Mouse (Mus musculus) megakaryocyte, adult 5-6 weeks (primary cell): ENCODE data around the gene Mras. TPM values are rescaled to one million over a fixed set of nuclear protein-coding genes. Genes with fewer than 3 reads are reported as not detected.

ENCODE experiments used
- ATAC-seq: 2 replicates; pipeline ENCODE4 v1.8.0; 2016; ENCODE audit warnings: mild to moderate bottlenecking, inconsistent platforms; ENCODE audit not compliant: poor library complexity, severe bottlenecking
- total RNA-seq, 2 experiments: library from RNA; stranded (forward) in 1 of 2; stranded (reverse) in 1 of 2; fragments of 153-499, 151-499 nt in 1 of 2; fragments of 221-1000, 200-1000 nt in 1 of 2; gene quantifications; 2 replicates each; pipeline versions ENCODE4 v1.2.3 to v1.2.4; 2015 to 2017

The Mras gene
- total RNA-seq, 2 experiments from 2014 or later: 0.48 to 1.6 TPM

DNA sequence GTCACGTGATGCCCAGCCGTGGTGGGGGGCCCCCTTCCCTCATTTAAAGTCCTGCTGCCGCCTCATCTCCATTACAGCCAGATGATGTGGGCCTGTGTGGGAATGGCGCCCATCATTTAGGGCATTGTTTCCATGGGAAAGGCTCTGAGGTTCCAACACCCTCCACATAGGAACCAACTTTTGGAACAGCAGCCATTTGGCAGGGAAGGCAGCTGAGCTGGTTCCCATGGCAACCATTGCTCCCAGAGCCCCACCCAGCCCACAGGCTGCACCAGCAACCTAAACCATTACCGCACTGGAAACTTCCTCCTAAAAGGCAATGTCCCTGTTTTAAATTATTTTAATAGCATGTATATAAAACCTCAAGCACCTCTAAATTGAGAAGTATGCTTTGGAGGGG lies 18.8 kb downstream of the Mras start:
- peak; percentile 43; the same call in 1 of the 2 replicates for ATAC-seq

DNA sequence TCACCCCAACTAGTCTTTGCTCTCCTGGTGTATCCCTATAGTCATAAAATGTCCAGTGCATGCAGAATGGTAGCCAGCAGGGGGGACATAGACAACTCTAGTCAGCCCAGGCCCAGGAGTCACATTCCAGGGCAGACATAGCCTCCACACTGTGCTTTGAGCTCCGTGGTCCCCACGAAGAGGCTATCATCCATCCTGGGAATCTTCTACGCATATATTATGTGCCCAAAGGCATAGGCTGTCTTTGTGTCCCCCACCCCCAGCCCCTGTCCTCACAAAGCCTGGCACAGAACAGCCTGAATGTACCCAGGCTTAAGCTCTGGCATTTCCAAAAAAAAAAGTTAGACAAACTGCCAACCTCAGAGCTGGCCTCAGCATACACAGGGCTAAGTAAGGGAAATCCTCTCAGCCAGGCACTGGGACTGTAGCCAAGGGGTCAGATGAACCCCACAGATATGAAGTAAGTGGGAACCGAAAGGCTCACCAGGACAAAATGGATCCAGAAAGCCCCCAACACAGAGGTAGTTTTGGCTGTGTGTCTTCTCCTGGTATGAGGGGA lies 19.8 kb downstream of the Mras start:
- ATAC-seq: no peak

DNA sequence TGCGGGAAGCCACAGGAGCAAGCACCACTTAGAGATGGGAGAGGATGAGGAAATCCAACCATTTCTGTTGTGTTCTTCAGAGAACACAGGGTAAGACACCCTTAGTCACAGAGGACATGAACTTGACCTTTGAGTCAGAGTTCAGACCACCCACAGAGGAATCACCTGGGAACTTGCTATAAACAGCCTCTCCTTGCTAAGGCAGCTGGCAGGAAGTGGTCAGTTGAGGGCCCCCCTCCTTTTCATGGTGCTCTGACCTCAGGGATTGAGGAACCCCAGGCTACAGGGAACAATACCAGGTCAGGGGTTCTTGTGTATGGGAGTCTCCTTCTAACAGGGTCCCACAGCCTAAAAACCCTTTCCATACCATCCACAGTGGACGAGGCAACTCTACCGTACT lies 20.4 kb downstream of the Mras start:
- peak; percentile 51 for ATAC-seq

DNA sequence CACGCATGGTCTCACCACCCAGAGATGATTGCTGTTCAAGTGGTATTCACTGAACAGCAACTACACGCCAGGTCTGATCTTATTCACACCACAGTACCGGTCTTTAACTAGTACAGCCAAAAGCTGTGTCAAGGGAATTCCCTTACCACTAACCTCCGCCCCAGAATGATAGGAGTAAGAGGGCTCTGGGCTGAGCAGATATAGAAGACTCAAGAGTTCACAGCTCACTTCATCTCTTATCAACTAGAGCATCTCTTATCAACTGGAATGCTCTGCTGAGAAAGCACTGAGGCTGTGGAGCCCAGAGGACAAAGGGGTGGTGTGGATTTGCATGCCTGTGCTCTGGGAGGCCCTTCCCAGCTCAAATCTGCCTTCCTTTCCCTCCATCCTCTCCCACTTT lies 25.4 kb downstream of the Mras start:
- no peak for ATAC-seq

DNA sequence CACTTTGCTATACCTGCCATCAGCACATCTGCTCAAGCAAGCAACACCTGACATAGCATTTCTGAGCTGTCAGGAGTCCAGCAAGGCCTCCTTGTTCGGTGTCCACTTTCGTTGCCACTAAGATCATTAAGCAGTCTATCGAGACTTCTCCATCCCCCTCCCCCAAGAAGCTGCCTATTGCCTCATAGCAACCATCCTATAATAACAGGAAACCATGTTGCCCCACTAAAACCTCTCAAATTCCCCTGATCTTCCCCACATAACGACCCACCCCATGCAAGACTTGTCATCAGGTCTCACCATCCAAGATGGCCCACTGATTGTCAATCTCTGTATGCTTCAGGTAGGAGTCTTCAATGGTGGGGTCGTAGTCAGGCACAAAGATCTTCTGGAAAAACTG lies 26.1 kb downstream of the Mras start:
- ATAC-seq: no peak

DNA sequence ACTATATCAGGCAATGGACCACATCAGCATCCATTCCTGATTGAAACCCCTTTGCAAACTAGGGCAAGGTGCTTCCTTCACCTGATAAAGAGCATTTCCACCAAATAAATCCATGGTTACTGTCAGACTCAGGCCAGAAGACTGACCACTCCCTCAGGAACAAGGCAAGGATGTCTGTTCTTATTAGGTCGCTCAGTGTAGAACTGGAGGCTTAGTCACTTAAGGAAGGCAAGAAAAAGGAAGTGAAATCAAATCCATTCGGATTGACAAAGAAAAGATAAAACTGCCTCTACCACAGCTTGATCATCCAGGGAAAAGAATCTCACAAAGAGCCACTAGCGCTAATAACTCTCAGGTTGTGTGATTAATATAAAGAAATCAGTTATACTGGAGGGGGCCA lies 27.9 kb downstream of the Mras start:
- peak; percentile 54; the same call in 1 of the 2 replicates for ATAC-seq

DNA sequence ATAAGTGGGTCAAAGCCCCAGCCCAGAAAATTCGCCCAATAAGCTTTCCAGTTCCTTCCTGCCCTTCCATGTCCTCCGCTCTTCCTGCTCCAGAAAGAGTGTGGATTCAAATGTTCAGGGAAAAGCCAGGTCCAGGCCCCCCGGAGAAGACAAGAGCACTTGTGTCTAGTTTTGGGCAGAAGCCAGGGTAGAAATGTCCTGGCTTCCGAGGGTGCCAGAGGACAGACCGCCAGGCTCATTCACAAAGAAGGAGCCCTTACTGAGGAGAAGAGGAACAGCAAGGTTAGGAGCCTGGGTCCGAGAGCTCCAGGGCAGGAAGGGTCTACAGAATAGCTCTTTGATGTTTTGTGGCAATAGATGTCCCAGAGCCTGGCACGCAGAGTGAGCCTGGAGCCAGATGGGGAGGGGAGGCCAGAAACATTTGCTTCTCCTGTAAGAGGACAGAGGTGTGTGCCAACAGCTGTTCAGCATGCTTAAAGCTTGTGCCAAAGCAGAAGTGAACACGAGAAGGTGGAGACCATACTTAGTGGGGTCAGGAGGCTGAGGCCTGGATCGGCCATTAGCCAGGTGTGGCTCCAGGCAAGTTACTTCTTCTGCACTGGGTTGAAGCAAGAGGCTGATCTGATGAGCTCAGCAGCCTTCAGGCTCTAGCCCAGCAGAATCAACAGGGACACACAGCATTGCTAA lies 35.8 kb downstream of the Mras start:
- ATAC-seq: no peak

DNA sequence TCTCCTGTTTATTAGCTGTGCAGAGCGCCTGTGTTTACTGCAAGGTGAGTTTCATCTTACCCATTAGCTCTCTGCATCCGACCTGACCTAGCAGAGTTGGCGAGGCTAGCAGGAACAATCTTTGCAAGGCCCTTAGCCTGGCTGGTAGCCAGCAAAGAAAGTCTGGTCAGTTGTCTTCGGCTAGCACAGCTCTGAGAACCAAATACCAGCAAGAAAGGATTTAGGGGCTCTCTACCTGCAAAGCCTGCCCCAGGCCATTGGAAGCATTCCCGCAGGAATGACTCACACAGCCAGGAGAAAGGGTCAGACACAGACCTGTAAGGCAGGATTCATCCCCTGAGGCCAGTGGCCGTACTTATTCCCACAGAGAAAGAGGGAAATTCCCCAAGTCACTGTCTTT lies 36.4 kb downstream of the Mras start:
- ATAC-seq: no peak

DNA sequence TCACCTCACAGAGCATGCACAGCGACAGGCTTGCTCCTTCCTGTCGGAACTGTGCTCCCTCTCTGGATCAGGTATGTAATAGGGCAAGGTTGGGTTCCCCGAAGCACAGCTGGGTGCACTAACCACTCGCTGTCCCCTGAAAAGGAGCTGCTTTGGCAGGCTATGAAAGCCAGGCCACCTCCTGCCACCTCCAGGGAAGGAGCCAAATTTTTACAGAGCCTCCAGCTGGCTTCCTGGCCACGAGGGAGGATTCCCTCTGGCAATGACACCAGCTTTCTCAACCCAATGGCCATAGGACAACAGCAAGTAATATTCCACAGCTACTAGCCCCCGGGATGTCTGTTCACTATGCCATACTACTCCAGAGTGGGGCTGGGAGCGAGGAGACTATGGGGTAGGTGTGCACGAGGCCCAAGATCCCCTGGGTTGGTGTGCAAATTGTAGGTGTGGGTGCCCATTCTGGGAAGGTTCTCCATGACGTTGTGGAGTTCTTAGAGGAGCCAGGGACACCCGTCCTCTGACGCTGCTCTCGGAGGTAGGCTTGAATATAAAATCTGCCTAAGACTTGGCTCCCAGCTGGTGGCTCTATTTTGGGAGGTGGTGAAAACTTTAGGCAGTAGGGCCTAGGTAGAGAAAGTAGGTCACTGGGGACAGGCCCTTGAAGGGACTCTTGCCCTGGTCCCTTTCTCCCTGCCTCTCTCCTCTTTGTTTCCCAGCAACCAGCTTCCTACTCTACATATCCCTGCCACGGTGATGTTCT lies 39.9 kb downstream of the Mras start:
- no peak for ATAC-seq

DNA sequence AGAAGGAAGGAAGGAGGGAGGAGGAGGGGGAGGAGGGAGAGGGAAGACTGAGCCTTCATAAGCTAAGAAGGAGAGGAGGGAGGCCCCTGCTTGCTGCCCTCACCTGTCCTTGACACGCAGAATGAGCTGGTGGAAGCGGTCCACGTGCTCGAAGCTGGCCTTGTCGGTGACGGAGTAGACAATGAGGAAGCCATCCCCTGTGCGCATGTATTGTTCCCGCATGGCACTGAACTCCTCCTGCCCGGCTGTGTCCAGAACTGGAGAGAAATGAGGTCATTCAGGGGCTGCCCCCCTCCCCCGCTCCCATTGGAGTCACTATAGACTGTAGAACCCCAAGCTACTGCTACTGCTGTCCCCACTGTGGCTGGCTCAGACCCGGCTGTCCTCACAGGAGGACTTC lies 42.8 kb downstream of the Mras start:
- no peak for ATAC-seq

DNA sequence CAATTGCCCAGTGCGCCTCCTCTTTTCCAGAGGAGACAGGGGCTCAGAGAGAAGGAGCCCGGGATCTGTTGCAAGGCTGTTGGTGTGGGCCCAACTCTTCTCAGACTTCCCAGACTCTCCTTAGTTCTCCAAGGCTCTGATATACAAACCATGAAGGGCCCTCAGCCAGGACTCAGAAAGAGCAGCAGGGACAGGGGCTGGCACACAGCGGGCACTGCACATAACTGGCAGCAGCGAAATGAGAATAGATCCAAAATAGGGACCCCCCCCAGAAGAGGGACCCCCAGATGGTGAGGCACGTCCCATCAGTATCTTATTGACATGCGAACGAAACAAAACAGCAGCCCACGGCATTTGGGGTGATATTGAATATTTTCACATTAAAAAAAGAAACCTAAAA lies 44.0 kb downstream of the Mras start:
- no peak for ATAC-seq

DNA sequence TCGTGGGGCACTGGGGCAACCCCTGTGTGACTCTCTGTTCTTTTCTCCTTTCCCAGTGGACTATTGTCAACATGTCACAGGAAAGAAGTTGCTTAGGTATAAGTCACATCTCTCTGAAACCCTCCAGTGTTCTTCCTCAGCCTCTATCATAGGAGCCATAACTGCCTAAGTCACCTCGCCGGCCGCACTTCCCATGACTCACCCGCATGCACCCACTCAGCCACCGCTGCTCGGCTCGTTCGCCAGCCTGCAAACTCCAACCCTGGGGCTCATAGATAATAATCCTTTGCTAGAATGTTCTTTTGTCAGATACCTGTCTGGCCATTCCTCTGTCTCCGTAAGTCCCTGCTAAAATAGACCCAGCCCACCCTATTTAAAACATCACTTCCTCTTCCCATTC lies 45.6 kb downstream of the Mras start:
- no peak for ATAC-seq

DNA sequence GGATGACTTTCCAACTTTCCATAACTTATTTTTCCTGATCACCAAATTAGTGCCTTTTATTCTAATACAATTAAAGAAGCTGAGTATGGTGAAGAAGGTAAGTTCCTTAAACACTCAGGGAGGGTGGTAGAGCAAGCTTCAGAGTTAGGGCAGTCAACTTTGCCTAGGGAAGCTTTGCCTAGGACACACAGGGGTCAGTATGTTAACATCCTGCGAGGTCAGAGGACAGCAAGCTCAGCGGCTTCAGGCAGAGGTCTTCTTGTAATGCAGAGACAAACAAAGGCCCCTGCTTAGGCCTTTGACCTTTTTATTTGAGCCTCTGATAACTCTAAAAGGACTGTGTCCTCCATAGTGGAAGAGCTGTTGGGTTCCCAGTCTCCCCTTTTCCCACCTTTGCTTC lies 46.5 kb downstream of the Mras start:
- no peak for ATAC-seq

DNA sequence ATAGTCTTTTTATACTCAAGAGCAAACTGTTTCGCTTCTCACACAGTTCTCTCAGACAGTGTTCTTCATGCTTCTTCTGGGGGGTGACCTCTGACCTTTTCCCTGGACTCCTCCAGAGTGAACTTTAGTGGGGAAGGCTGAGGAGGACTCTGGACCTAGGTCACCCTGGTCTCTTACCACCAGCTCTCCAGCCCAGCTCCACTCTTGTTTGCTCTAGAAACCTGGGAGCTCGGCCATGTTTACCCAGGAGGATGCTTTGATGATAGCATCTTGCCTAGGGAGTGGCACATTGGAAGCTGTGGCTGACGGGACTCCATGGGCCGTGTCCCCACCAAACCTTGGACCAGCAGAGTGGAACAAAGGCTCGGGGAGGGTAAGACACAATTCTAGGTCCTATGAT lies 47.0 kb downstream of the Mras start:
- no peak for ATAC-seq

DNA sequence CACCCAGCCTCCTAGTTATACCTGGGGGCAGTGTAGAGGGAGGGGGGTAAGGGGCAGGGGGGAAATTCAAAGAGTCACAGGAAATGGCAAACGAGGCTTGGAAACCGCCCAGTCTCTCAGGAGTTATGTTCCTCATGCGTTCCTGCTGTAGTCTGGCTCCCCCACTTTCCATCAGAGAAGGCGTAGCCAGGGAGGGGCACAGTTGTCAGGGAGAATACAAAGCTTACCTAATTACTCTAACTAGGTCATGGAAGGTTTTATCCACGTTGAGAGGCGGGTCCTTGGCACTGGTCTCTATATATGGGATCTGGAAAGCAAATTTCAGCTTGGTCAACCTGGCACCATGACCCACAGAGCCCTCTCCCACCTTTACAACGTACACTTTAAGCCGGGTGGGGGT lies 47.7 kb downstream of the Mras start:
- ATAC-seq: no peak

DNA sequence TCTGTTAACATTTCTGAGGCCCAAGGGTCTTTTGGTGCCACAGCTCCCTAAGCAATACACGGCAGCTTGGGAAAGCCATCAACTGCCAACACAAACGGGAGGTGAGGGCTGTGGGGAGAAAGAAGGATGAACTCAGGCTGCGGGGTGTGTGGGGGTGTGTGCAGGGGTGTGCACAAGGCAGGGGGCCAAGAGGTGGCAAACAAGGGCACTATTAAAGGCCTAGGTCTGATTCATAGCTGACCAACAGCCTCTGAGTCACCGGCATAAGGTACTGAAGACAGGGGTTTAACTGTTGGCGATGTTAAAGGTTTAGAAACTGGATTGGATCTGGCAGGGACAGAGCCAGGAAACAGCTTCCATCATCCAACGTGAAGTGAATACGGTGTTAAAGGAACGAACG lies 48.3 kb downstream of the Mras start:
- no peak for ATAC-seq

DNA sequence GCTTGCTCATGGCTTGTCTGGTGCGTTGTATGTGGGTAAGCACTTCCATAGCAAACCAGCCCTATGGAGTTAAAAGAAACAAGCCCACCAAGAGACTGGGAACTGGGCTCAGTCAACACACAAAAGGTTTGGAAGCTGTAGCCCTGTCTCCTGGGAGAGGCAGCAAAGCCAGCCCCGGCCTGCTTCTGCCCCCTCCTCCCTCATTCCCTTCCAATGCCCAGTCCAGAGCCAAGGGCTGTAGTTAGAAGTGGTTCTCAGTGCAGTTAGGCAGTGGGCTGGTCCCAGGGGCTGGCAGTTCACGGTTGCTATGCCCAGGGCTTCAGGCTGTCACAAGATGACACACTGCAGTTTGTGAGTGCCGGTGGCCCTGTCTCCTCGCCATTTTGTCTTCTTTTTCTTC lies 49.1 kb downstream of the Mras start:
- ATAC-seq: no peak

DNA sequence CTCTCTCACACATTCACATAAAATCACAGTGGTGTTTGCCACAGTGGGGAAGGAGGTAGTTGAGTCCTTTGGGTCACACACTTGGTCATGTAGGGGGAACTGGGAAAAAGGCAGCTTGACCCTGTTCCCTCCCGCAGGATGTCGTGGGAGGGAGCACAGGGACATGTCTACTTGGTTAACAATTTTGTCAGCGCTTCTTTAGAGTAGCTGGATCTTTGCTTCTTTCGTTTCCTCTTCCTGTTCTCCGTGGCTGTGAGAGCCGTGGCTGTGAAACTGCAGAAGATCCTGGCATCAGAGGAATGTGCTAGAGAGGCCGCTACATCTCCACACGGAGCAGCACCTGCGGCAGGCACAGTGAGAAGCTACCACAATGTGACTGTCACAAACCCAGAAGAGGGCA lies 54.6 kb downstream of the Mras start:
- ATAC-seq: peak; percentile 77

DNA sequence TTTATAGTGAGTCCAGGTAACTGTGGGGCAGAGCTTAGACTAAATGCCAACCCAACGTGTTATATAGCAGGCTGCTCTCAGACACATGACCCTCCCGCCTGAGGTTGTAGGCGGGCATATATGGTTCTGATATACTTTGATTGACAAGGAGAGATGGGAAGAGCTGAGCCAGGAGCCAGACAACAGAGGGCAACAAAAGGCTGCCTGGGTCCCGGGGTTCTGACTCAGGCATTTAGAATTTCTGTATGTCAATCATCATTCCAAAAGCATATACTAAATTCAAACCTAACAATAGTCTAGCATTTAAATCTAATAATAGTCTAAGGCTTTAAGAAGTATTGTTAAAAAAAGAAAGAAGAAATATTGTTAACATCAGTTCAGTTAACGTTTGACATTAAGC lies 58.0 kb downstream of the Mras start:
- ATAC-seq: no peak

DNA sequence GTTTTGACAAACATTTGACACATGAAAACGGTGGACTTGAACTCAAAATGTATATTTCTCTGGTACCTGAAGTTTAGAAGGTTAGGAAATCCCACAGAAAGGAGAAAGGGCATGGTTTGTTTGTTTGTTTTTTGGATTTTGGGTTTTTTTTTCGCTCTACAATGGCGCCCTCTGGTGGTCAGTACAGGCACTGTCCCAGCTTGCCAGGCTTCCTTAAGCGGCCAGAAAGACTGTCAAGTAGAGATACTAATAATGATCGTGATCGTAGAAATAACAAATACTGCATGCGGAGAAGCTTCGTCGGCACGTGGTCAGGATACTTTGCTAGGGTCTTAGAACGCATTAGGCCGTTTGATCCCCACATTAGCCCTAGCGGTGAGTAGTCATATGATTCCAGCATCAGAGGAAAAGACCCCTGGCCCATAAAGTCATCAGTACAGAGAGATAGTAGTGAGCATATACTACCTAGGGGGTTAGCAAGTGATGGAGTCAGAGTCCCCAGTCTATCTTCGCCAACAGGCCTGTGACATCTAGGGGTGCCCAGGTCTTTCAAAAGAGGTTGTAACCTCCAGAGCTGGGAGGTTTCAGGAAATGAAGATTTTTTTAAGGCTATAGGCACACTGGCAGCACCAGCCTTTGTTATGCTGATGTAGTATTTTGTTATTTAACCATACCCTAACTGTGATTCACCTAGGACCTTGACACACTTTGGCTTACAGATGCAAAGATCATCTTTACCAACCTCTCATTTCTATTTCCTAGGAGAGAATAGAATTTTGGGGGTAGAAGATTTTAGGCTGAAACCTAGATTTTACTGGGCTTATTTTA lies 60.4 kb downstream of the Mras start:
- peak; percentile 70 for ATAC-seq

DNA sequence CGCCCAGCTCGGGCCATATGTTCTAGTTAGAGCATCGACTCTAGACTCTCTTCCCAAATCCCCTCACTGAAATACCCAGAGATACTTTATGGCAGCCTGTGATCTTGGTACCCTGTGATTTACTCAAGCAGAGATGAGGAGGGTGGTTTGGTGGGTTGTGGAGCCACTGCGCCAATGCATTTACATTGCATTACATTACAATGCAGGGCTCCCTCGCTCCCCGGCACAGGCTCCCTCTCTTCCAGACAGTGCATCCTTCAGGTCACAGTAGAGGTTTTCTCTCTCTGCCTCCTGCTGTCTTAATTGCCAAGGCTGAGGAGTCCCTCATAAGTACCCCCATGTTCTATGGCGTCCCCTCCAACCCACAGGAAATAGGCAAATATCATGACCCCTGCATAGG lies 68.8 kb downstream of the Mras start:
- ATAC-seq: no peak
